Mouse (Mus musculus) c-Kit-negative CD71-positive TER-119-positive erythroid progenitor cells, embryonic 14.5 days (primary cell): ENCODE measurements around the gene Palm2.

Experiments used
- DNase-seq: peaks from one replicate; pipeline ENCODE4 v3.0.0-alpha.2; 2013; ENCODE audit warnings: low read depth, low spot score

Gene Palm2

DNA sequence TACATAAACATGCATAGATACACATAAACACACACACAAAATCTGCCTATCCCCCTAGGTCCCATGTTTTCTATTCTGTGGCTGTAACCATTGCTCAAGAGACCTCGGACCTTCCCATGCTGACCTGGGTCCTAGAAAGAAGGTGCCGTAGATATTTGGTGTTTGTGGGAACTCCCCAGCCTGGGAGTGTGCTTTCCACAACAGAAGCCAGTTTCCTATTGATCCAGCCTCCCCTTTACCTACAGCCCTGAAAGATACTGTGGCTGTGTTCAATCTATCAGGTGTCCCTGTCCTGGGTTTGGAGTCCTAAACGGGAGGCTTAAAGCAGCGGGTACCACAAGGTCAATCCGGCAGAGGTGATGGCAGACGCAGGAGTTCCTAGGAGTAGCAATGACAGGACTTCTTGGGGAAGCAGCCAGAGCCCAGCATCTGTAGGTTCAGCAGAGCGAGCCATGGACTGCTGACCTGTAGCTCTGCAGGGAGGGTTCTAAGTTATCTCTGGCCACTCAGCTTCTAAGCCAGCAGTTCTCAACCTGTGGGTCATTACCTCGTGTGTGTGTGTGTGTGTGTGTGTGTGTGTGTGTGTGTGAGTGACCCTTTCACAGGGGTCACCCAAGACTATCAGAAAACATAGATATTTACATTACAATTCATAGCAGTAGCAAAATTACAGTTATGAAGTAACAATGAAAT is 79.3 kb downstream of the Palm2 start:
- no peak for DNase-seq

DNA sequence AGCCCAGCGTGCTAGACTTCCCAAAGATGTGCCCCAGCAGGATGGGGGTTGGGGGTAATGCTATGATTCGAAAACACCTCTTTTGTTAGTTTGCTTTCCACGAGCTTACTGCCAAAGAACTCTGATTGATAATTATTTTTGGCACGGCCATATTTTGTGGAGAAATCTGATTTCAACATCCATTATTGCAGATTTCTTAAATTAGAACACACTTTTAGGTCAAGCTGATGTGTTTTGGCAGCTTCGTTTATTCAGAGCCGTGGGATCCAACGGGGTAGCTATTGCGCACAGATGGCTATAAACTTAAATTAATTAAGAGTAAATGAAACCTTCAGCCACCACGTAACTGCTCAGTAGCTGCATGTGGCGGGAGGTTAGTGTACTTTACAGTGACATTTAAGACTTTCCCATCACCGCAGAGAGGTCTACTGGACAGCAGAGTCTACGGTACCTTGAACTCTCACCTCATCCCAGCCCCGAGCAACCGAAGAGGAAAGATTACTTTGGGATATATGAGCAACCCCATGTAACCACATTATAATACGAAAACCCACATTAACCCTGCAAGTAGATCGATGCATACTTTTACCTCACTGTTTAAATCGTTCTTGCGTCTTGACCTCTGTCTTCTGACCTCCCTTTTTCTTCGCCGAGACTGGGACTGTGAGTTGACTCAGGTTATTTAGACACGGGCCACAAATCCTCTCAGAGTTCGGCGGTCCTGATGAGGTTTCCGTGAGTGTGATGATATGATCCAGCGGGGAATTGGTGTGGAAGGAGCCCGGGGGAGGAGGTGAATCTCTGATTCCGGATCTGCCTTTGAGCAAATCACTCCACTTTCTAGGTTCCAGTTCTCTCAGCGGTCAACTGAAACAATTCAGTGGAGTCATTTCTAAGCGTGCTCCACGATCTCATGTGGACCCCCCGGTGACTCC is 80.2 kb downstream of the Palm2 start:
- DNase-seq, result no peak

DNA sequence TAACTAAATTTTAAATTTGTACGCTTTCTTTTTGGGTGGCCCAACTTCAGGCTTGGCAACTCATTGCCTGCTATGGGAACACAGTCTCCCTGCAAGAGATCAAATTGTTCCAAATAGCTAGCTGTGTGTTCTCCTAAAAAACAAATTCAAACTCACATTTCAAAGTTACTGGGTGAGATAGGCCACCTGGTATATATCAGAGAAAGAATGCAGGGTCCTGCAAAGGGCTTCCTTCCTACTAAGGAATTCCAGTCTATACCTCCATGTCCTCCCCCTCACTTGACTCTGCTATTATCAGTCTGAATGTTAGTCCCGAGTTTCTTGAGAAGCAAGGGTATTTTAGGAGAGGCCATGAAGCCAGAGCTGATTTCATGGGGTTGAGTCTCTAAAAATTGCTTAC is 81.3 kb downstream of the Palm2 start:
- no peak for DNase-seq

DNA sequence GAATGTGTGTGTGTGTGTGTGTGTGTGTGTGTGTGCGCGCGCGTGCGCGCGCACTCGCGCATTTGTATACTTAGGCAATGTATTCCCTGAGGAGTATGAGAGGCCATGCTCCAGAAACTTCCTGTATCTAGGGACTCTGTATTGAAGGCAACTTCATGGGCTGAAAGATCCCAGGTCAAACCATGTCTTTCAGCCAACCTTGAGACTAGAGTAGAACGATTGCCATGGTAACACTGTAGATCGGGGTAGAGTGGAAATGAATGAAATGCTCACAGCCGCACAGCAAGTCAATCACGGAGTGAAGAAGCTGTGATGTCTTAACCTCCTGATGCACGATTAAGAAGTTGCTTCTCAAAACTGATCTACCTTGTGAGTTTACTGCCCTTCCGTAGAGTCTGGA is 89.4 kb downstream of the Palm2 start:
- DNase-seq, result no peak

DNA sequence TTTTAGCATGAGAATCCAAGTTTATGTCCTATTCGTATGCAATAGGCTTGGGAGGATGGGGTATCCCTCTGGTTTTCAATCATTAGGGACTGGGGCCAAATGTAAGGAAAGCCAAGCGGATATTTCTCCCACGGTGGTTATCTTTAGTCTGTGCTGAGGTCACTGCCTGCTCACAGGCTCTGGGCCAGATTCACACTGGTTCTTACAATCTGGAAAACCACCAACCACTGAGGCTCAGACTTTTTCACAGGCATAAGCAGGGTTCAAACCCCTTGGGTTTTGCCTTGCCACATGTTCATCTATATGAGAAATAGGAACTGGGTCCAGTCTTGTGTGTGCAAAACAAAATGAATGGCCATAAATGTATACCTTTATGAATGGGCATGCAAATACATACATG is 90.4 kb downstream of the Palm2 start:
- no peak for DNase-seq

DNA sequence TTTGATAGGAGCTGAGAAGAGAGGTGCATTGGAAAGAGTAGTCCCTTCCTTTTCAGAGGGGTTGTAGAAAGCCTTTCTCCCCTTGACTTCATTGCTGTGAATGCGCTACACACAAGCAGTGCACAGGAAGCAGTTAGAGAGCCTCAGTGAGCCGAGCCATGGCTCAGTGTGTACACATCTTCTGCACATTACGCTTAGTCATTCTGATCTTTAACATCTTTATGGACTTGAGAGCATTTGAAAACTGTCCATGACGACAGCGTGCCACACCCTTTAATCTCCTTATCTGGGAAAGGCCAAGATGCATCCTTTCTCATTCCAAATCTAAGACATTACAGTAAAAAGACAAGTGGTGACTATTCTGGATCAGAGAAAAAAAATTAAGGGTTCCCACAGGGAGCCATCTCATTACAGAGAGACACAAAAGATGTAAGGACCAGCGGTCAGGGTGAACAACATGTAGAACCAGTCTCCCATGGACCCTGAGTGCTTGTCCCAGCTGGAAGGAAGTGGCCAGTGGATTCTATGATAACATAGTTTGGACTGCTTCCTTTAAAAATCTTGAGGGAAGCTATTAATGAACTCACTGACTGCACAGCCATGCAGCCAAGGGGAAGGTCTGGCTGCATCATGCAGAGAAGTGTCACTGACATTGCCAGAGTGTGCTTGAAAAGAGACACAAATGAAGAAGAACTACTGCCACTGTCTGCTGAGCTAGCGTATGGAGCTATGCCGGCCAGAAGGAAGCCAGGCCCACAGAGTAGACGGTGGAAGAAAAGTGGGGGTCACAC is 91.4 kb downstream of the Palm2 start:
- no peak for DNase-seq

DNA sequence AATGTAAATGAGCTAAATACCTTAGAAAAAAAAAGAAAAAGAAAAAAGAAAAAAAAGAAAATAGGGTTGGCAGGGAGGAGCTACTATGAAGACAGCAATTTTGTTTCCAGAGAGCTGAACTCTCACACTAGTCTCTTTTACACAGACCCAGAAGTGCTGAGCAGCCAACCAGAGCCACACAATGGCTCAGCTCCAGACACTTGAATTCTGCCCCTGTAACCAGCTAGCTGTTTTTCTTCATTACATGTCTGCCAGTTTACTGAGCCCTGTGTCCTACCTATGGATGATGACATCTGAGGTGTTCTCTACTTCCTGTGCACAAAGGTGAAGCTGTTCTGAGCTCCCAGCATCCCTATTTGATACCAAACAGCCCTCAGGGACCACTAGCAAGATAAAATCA is 94.2 kb downstream of the Palm2 start:
- no peak for DNase-seq

DNA sequence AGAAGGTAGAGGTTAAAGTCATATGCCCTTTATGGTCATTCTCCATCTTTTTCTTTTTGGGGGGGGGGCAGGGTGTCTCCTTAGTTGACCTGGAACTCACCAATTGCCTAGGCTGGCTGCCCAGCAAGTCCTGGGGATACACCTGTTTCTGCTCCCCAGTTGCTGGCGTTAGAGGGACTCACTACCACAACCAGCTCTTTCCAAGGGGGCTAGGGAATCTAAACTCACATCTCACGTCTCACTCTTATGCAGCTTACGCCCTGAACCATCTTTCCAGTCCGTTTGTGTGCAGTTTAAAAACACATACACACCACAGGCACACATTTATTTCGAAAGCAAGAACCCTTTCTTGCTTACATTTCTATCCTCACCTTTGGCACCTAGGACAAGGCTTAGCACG is 99.6 kb downstream of the Palm2 start:
- DNase-seq, result no peak

DNA sequence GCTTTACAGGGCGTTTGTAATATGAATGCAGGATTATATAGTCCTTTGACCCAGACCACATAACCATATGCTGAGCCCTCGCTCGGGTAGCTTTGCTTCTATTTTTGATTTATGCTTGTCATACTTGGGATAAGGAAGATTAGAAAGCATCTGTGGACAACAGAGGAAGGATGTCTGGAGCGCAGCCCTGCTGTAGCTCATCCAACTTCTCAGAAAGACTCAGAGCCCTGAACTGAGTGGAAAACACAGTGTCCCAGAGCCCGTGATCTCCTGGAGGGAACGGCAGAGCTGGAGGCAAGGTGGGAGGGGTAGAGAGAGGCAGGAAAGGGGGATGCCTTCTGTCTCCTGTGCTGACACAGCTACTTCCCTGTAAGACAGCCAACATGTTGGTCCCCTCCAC is 100.2 kb downstream of the Palm2 start:
- DNase-seq, result no peak

DNA sequence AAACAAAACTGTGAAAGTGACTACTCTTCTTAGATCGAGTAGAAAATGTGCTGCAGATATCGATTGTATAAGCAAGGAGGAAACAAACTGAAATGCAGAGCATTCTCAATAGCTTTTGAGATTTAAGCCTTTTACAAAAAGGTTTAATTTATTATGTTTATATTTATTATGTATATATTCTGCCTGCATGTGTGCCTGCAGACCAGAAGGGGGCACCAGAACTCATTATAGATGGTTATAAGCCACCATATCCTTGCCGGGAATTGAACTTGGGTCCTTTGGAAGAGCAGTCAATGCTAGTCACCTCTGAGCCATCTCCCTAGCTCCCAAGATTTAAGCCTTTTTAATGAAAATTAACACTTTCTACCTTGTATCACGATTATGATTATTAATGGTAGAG is 101.0 kb downstream of the Palm2 start:
- DNase-seq, result no peak

DNA sequence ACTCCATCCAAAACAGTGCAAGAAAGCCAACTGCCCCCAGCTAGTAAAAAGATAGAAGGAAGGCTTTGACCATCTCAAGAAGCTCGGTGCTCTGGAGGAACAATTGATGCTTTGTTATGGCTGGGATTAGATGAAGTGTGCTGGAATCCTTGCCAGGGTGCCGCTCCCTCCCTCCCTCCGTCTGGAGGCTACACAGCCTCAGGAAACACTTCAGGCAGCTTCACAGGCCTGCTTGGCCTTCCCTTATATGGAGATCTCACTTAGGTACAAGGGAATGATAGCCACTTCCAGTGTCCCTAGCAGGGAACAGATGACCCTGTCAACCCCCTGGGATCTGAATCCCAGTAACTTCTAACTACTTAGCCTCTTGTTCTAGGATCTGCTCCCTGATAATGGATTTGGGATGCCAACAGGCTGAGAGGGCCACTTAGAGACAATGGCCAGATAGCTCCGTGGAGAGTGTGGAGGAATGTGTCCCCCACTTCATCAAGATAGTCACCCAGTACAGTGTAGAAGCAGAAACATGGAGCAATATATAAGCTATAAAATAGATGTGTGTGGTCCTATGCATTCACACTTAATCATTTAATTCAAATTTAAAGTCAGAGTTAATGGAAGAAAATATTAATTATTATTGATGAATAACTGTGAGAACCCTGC is 104.1 kb downstream of the Palm2 start:
- no peak for DNase-seq

DNA sequence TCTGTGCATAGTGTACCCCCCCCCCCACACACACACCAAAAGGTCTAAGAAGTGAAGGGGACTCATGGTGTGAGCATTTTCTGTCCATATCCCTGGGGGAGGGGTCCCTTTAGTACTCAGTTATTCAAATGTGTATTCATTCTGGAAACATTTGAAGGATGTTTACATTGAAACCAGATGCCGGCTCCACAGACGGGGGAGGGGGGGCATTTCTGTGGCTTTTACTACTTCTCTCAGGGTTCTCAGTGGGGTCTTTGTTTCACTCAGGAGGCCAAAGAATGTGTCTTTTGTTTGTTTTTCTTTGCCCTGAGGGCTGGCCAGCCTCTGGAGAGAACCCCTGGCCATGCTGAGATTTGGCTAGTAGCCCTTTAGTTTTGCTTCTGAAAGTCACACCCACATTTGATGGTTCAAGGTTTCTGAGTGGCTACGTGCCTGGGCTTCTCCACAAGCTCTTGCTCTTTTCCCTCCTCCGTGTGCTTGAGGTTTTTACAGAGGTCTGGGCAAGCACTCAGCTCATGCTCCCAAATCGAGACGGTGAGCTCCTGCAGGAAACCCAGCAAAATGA is 109.7 kb downstream of the Palm2 start:
- no peak for DNase-seq

DNA sequence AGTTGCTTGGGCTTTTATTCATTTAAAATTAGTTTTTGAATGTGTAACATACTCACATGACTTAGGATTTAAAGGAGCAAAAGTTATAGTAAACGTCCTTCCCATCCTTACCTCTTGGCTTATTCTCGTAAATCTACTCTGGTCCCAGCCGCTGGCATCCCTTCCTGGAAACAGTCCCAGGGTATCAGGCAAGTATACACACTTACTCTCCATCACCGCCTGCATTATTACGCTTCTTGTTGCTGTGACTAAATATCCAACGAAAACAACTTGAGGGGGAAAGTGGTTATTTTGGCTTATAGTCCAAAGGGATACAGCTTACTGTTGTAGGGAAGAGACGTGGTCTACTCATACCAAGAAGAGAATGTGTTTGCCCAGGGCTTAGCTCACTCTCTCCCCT is 113.7 kb downstream of the Palm2 start:
- no peak for DNase-seq

DNA sequence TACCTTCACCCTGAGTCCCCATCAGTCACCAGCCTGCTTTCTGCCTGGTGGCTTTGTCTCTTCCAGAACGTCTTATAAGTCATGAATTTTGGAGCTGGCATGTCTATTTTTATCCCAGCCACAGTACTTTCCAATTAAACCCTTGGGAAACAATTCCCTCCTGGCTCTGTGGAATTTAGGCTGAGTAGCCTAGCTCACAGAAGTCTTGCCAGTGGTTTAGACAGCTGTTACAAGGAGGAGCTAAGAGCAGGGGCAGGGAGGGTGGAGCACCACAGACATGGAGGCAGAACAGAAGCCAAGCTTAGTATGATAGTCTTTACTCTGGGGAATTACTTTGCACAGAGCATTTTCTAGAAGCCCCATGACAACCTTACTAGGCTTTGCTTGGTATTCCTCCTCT is 116.2 kb downstream of the Palm2 start:
- no peak for DNase-seq

DNA sequence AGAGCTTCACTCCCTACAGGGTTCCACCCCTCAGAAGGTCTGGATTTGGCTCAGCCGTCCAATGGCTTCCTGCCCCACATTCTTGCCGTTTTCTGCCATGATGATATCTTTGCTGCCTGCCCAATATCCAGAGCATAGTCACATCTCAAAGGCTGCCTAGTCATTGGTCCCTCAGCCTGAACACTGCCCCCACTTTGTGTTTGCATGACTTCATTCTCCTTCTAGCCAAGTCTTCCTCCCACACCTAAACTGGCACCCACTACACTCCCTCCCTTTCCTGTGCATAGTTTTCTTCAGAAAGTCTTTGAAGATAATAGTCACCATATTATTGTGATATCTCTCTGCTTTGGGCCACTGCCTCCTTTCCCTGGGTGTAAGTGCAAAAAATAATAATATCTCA is 123.1 kb downstream of the Palm2 start:
- DNase-seq, result no peak

DNA sequence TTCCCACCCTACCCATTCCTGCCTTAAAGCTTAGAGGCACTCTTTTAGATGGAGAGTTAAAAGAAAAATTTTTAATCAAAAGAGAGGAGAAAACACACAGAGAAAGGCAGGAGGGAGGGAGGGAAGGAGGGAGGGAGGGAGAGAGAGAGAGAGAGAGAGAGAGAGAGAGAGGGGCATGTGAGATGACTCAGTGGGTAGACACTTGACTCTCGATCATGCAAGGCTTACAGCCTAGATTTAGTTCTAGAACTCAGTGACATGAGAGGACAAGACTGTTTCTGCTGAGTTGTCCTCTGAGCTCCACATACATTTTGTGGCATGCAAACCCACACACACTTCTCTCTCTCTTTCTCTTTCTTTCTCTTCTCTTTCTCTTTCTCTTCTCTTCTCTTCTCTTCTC is 125.4 kb downstream of the Palm2 start:
- DNase-seq, result no peak

DNA sequence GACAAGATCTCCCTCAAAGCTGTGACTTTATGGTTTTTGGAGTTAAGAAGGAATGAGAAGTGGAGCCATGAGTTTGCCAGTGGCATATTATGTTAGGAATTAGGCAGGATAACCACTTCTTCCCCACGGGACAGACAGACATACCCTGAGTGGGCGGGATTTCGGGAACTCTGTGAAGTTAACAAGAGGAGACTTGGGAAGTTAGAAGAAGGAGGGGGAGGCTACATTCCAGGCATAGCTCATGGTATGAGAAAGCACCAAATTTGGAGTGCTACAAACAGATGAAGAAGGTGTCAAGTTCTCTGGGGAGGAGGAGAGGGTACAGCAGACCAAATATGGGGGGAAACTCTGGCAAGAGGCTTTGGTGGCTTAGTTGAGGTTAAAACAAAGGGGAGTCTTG is 126.0 kb downstream of the Palm2 start:
- DNase-seq, result no peak

DNA sequence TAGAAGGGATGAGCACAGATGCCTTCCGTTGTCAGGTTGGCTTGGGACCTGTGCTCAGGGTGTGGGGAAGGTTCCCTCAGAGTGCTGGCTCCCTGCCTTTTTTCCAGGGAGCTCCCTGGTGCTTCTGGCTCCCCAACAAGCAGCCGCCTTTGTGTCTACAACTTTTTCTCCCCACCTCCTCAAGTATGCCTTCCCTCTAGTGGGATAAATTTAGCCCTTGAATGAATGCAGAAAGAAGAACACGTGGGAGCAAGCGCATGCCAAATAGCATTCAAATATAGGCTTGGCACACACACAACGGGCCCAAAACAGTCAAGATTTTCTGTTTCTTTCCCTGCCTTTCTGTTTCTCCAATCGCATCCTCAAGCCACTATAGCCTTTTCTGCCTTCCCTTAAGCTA is 127.0 kb downstream of the Palm2 start:
- no peak for DNase-seq

DNA sequence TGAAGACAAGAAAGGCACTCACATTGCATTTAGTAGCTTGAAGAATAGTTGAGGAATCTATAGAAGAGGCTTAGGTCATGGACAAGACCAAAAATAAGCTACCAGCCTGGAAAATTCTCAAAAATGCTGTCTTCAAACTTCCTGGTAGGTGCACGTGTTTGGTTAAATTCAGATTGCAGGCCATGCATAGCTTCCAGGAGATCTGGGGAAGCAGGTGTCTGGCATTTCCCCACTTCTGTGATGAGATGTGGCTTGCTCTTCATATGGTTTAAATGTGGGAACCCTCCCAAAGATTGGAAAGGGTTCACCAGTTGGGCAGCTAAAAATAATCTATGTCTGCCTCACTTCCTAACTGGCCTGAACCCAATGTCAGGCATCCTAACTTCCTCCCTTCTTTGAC is 131.2 kb downstream of the Palm2 start:
- no peak for DNase-seq

DNA sequence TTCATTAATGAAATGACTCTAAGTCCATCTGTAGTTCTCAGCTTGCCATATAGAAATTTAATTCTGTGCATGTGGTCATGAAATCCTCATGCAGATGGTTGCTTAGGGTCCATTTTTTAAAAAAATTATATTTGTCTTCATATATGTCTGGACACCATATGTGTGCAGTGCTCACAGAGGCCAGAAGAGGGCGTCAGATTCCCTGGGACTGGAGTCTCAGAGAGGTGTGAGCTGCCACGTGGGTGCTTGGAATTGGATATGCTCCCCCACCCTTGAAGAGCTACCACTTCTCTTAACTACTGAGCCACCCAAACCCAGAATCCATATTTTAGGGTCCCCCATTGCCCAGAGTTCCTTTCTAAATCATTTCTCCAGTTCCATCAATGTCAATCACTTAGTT is 131.8 kb downstream of the Palm2 start:
- DNase-seq, result no peak

DNA sequence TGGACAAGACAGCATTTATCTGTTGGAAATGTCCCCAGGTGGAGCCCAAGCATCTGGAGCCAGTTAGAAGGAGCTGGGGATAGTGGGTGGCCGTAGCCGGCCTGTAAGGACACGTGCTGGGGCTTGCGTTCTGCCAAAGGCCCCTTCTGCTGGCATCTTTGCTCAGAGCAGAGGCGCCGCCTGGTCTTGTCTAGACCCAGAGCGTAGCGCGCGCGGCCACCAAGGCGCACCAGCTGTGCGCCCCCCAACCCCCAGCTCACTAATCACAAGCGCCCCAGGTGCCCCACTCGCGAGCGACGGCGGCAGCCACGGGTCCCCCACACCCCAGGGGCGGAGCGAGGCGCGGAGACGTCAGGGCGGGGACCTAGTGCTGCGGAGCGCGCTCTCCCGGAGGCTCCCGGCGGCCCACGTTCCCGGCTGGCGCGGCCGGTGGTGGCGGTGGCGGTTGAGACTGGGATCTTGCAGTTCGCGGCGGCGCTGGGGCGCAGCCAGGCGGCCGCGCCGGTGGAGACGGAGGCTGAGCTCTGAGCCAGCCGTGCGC is 133.7 kb downstream of the Palm2 start, which contains the start of gene Pakap:
Gene Pakap, plus strand, starts transcription at position 514 of the 541 bp plus-strand sequence.
- no peak for DNase-seq
